Mouse (Mus musculus): Measurements from ENCODE around the gene Rdh5. TPM values are rescaled to one million over a fixed set of nuclear protein-coding genes. Genes with fewer than 3 reads are reported as not detected.

Rdh5 gene
- polyA plus RNA-seq, 1 experiment = 11.5 TPM

- Histone ChIP-seq H3K4me1 (ENCODE audit: control insufficient read depth, insufficient read depth, insufficient read length, low read length) (no peaks in the 10 kb centered on the region), H3K4me3 (ENCODE audit: insufficient read depth, low read depth, low read length) (no peak overlapping the region), H3K27ac (replicated peaks; ENCODE audit: low read depth, low read length) (no peak overlapping the region)
These were observed 21.3 kb downstream of the Rdh5 start for GRCm38 (mm10) chr10:128901409-128901808.

GRCm38 (mm10) chr10:128900698-128901097, 22.0 kb downstream of the Rdh5 start, which contains the start of gene Cd63:
Gene Cd63, plus strand, starts transcription at chr10:128900989.
- Histone ChIP-seq H3K27ac (replicated peaks; ENCODE audit: low read depth, low read length) (no peak within 1 kb of the TSS), H3K4me1 (ENCODE audit: control insufficient read depth, insufficient read depth, insufficient read length, low read length) (no peaks in the 10 kb centered on the region), H3K4me3 (ENCODE audit: insufficient read depth, low read depth, low read length) (no peak within 1 kb of the TSS)

GRCm38 (mm10) chr10:128899759-128900490, 22.8 kb downstream of the Rdh5 start:
- H3K4me3 ChIP-seq (ENCODE audit: insufficient read depth, low read depth, low read length) = no peak overlapping the region
- H3K27ac ChIP-seq (replicated peaks; ENCODE audit: low read depth, low read length) = no peak overlapping the region
- no peaks in the 10 kb centered on the region for H3K4me1 ChIP-seq (ENCODE audit: control insufficient read depth, insufficient read depth, insufficient read length, low read length)

- no peak overlapping the region for H3K27ac ChIP-seq (replicated peaks; ENCODE audit: low read depth, low read length)
- H3K4me1 ChIP-seq (ENCODE audit: control insufficient read depth, insufficient read depth, insufficient read length, low read length) = no peaks in the 10 kb centered on the region
- no peak overlapping the region for H3K4me3 ChIP-seq (ENCODE audit: insufficient read depth, low read depth, low read length)
These were observed 25.2 kb downstream of the Rdh5 start for GRCm38 (mm10) chr10:128897501-128897900.

GRCm38 (mm10) chr10:128896807-128897206, 25.9 kb downstream of the Rdh5 start:
- no peaks in the 10 kb centered on the region for H3K4me1 ChIP-seq (ENCODE audit: control insufficient read depth, insufficient read depth, insufficient read length, low read length)
- H3K4me3 ChIP-seq (ENCODE audit: insufficient read depth, low read depth, low read length) = no peak overlapping the region
- no peak overlapping the region for H3K27ac ChIP-seq (replicated peaks; ENCODE audit: low read depth, low read length)

GRCm38 (mm10) chr10:128895952-128896693, 26.6 kb downstream of the Rdh5 start:
- H3K4me1 ChIP-seq (ENCODE audit: control insufficient read depth, insufficient read depth, insufficient read length, low read length) = no peaks in the 10 kb centered on the region
- H3K4me3 ChIP-seq (ENCODE audit: insufficient read depth, low read depth, low read length) = no peak overlapping the region
- no peak overlapping the region for H3K27ac ChIP-seq (replicated peaks; ENCODE audit: low read depth, low read length)

- H3K4me3 ChIP-seq (ENCODE audit: insufficient read depth, low read depth, low read length) = no peak overlapping the region
- no peak overlapping the region for H3K27ac ChIP-seq (replicated peaks; ENCODE audit: low read depth, low read length)
- no peaks in the 10 kb centered on the region for H3K4me1 ChIP-seq (ENCODE audit: control insufficient read depth, insufficient read depth, insufficient read length, low read length)
These were observed 27.3 kb downstream of the Rdh5 start for GRCm38 (mm10) chr10:128895437-128895836.

GRCm38 (mm10) chr10:128892246-128892645, 30.4 kb downstream of the Rdh5 start:
- Histone ChIP-seq H3K4me3 (ENCODE audit: insufficient read depth, low read depth, low read length) (peak overlapping the region; percentile 48), H3K4me1 (ENCODE audit: control insufficient read depth, insufficient read depth, insufficient read length, low read length) (no peaks in the 10 kb centered on the region), H3K27ac (replicated peaks; ENCODE audit: low read depth, low read length) (no peak overlapping the region)

GRCm38 (mm10) chr10:128891296-128892094, 31.2 kb downstream of the Rdh5 start, which contains the start of gene Gdf11:
Gene Gdf11, minus strand, starts transcription at chr10:128891718.
- Histone ChIP-seq H3K4me3 (ENCODE audit: insufficient read depth, low read depth, low read length) (peak within 1 kb of the TSS; percentile 63), H3K4me1 (ENCODE audit: control insufficient read depth, insufficient read depth, insufficient read length, low read length) (no peaks in the 10 kb centered on the region), H3K27ac (replicated peaks; ENCODE audit: low read depth, low read length) (no peak within 1 kb of the TSS)

- Histone ChIP-seq H3K4me3 (ENCODE audit: insufficient read depth, low read depth, low read length) (peak overlapping the region; percentile 63), H3K4me1 (ENCODE audit: control insufficient read depth, insufficient read depth, insufficient read length, low read length) (no peaks in the 10 kb centered on the region), H3K27ac (replicated peaks; ENCODE audit: low read depth, low read length) (no peak overlapping the region)
These were observed 32.0 kb downstream of the Rdh5 start for GRCm38 (mm10) chr10:128890383-128891295.

GRCm38 (mm10) chr10:128889846-128890245, 32.8 kb downstream of the Rdh5 start:
- H3K4me3 ChIP-seq (ENCODE audit: insufficient read depth, low read depth, low read length) = no peak overlapping the region
- no peak overlapping the region for H3K27ac ChIP-seq (replicated peaks; ENCODE audit: low read depth, low read length)
- no peaks in the 10 kb centered on the region for H3K4me1 ChIP-seq (ENCODE audit: control insufficient read depth, insufficient read depth, insufficient read length, low read length)

GRCm38 (mm10) chr10:128888941-128889827, 33.5 kb downstream of the Rdh5 start:
- no peak overlapping the region for H3K4me3 ChIP-seq (ENCODE audit: insufficient read depth, low read depth, low read length)
- no peaks in the 10 kb centered on the region for H3K4me1 ChIP-seq (ENCODE audit: control insufficient read depth, insufficient read depth, insufficient read length, low read length)
- H3K27ac ChIP-seq (replicated peaks; ENCODE audit: low read depth, low read length) = no peak overlapping the region

- H3K27ac ChIP-seq (replicated peaks; ENCODE audit: low read depth, low read length) = no peak overlapping the region
- H3K4me1 ChIP-seq (ENCODE audit: control insufficient read depth, insufficient read depth, insufficient read length, low read length) = no peaks in the 10 kb centered on the region; the same call in 1 of the 2 replicates
- H3K4me3 ChIP-seq (ENCODE audit: insufficient read depth, low read depth, low read length) = no peak overlapping the region
These were observed 40.6 kb downstream of the Rdh5 start for GRCm38 (mm10) chr10:128882067-128882466.
